17 mouse cellular contexts compared by ENCODE assay signal in genomic region chr7:140208153-140208552, GRCm38 (mm10). TPM values are rescaled to one million over a fixed set of nuclear protein-coding genes. Genes with fewer than 3 reads are reported as not detected.
A peak's percentile ranks its signal among the peaks of the same experiment; 100 is the strongest.
DNase-seq lines count a peak whose midpoint lies in the region; ATAC-seq lines count a peak whose summit lies in the region.
"Had no signal": no experiment of that assay in that cellular context is flagged by ENCODE, and none has a peak within 500 bp of the region (broad histone marks: within the 10 kb centered on the region; RNA-seq: fewer than 3 reads in every experiment).

No protein-coding gene starts in this region.

- H3K36me3 ChIP-seq in forebrain, embryonic 11.5 days (ENCODE audit: control insufficient read depth, insufficient read depth, low read length): no peaks in the 10 kb centered on the region
- no peaks in the 10 kb centered on the region for H3K36me3 ChIP-seq in forebrain, embryonic 12.5 days (replicated peaks)
- no peaks in the 10 kb centered on the region for H3K36me3 ChIP-seq in liver, embryonic 16.5 days (ENCODE audit: control insufficient read depth, insufficient read depth)
- no peaks in the 10 kb centered on the region for H3K36me3 ChIP-seq in forebrain, embryonic 10.5 days (replicated peaks)
- H3K36me3 ChIP-seq: kidney, embryonic 15.5 days; lung, embryonic 15.5 days; neural tube, embryonic 15.5 days had no signal

- ATAC-seq in forebrain, embryonic 11.5 days (replicated peaks; ENCODE audit: low FRiP score): no peak
- no peak for ATAC-seq in forebrain, embryonic 12.5 days (ENCODE audit: low FRiP score)
- ATAC-seq in liver, embryonic 16.5 days (ENCODE audit: low read depth): peak; percentile 81
- ATAC-seq: hindbrain, postnatal 0 days; midbrain, embryonic 16.5 days had no signal

- H3K9me3 ChIP-seq in forebrain, embryonic 11.5 days (ENCODE audit: control insufficient read depth, low read length): no peaks in the 10 kb centered on the region
- no peaks in the 10 kb centered on the region for H3K9me3 ChIP-seq in forebrain, embryonic 12.5 days
- no peaks in the 10 kb centered on the region for H3K9me3 ChIP-seq in liver, embryonic 16.5 days (replicated peaks; ENCODE audit: control insufficient read depth, low read length)
- no peaks in the 10 kb centered on the region for H3K9me3 ChIP-seq in forebrain, embryonic 10.5 days
- H3K9me3 ChIP-seq: kidney, embryonic 15.5 days; lung, embryonic 15.5 days; neural tube, embryonic 15.5 days had no signal

- H3K27ac ChIP-seq in forebrain, embryonic 11.5 days (ENCODE audit: low read depth, low read length): no peak overlapping the region
- no peak overlapping the region for H3K27ac ChIP-seq in forebrain, embryonic 12.5 days
- H3K27ac ChIP-seq in liver, embryonic 16.5 days (ENCODE audit: low read length): no peak overlapping the region
- no peak overlapping the region for H3K27ac ChIP-seq in forebrain, embryonic 10.5 days
- H3K27ac ChIP-seq: hindbrain, postnatal 0 days; kidney, embryonic 15.5 days; lung, embryonic 15.5 days; neural tube, embryonic 15.5 days had no signal

- H3K4me1 ChIP-seq in forebrain, embryonic 11.5 days (replicated peaks; ENCODE audit: control insufficient read depth, insufficient read depth, low read length): no peaks in the 10 kb centered on the region
- no peaks in the 10 kb centered on the region for H3K4me1 ChIP-seq in forebrain, embryonic 12.5 days
- H3K4me1 ChIP-seq in liver, embryonic 16.5 days (ENCODE audit: control insufficient read depth, low read depth, low read length): peaks cover 4% of the 10 kb centered on the region; the same call in 1 of the 2 replicates
- H3K4me1 ChIP-seq in forebrain, embryonic 10.5 days: no peaks in the 10 kb centered on the region
- H3K4me1 ChIP-seq: kidney, embryonic 15.5 days; lung, embryonic 15.5 days; neural tube, embryonic 15.5 days had no signal

- H3K9ac ChIP-seq in forebrain, embryonic 11.5 days (ENCODE audit: low read length): no peak overlapping the region
- H3K9ac ChIP-seq in forebrain, embryonic 12.5 days: no peak overlapping the region
- no peak overlapping the region for H3K9ac ChIP-seq in liver, embryonic 16.5 days (ENCODE audit: low read depth, low read length)
- H3K9ac ChIP-seq: kidney, embryonic 15.5 days; lung, embryonic 15.5 days; neural tube, embryonic 15.5 days had no signal

- WGBS in forebrain, embryonic 11.5 days: 76% methylated on average over 8 of the region's 8 CpGs
- WGBS in forebrain, embryonic 12.5 days: 82% methylated on average over 8 of the region's 8 CpGs
- 17% methylated on average over 8 of the region's 8 CpGs for WGBS in liver, embryonic 16.5 days (ENCODE audit: insufficient replicate concordance)
- 80% methylated on average over 8 of the region's 8 CpGs for WGBS in forebrain, embryonic 10.5 days

- no peak overlapping the region for H3K4me3 ChIP-seq in forebrain, embryonic 11.5 days (ENCODE audit: low read depth, low read length)
- H3K4me3 ChIP-seq in forebrain, embryonic 12.5 days (replicated peaks): no peak overlapping the region
- no peak overlapping the region for H3K4me3 ChIP-seq in liver, embryonic 16.5 days (ENCODE audit: low read depth, low read length)
- no peak overlapping the region for H3K4me3 ChIP-seq in forebrain, embryonic 10.5 days
- H3K4me3 ChIP-seq: kidney, embryonic 15.5 days; lung, embryonic 15.5 days; neural tube, embryonic 15.5 days had no signal

- DNase-seq in forebrain, embryonic 11.5 days (ENCODE audit: low spot score): peak; percentile 22
- peak; percentile 16 for DNase-seq in 416B (ENCODE audit: low read depth)
- peak; percentile 42 for DNase-seq in c-Kit-positive CD71-positive TER-119-positive erythroid progenitor cells, embryonic 14.5 days (ENCODE audit: low spot score)
- DNase-seq in kidney, postnatal 14 days: no peak
- no peak for DNase-seq in B cell, adult 2 months
- no peak for DNase-seq in forebrain, embryonic 10.5 days (ENCODE audit: extremely low spot score, low spot score)
- DNase-seq: cerebellum, postnatal 36 days; gastrocnemius, postnatal 36 days had no signal

- H3K4me2 ChIP-seq in forebrain, embryonic 11.5 days (ENCODE audit: low read depth, low read length, severe bottlenecking): no peak overlapping the region
- H3K4me2 ChIP-seq in forebrain, embryonic 12.5 days: no peak overlapping the region
- no peak overlapping the region for H3K4me2 ChIP-seq in liver, embryonic 16.5 days (ENCODE audit: low read depth, low read length)
- H3K4me2 ChIP-seq: kidney, embryonic 15.5 days; lung, embryonic 15.5 days; neural tube, embryonic 15.5 days had no signal

- H3K27me3 ChIP-seq in forebrain, embryonic 11.5 days (ENCODE audit: control insufficient read depth, insufficient read depth, low read length): no peaks in the 10 kb centered on the region
- H3K27me3 ChIP-seq in forebrain, embryonic 12.5 days: no peaks in the 10 kb centered on the region
- no peaks in the 10 kb centered on the region for H3K27me3 ChIP-seq in liver, embryonic 16.5 days (ENCODE audit: control insufficient read depth, insufficient read depth, low read depth, low read length)
- no peaks in the 10 kb centered on the region for H3K27me3 ChIP-seq in forebrain, embryonic 10.5 days (ENCODE audit: poor library complexity, severe bottlenecking)
- H3K27me3 ChIP-seq: kidney, embryonic 15.5 days; lung, embryonic 15.5 days; neural tube, embryonic 15.5 days had no signal

RNA-seq across cellular contexts. Expression of gene Olfr524, which starts 2.4 kb away (rescaled TPM):
- polyA plus RNA-seq in forebrain, embryonic 11.5 days (2014; fragmentation: Nextera tagmentation; extraction: Ambion mirVana): not detected in 2 replicates
- polyA plus RNA-seq in forebrain, embryonic 12.5 days (2016; fragmentation: Nextera tagmentation; extraction: Ambion mirVana): not detected in 2 replicates
- not detected in 2 replicates for polyA plus RNA-seq in liver, embryonic 16.5 days (2015; fragmentation: Nextera tagmentation; extraction: Ambion mirVana)
- polyA plus RNA-seq in forebrain, embryonic 10.5 days (2016; fragmentation: Nextera tagmentation; extraction: Ambion mirVana): not detected in 2 replicates
- polyA plus RNA-seq: hindbrain, postnatal 0 days; kidney, embryonic 15.5 days; midbrain, embryonic 16.5 days; neural tube, embryonic 15.5 days; stomach, embryonic 14.5 days had no signal

RNA-seq across cellular contexts. Expression of gene Cd163l1, which starts 9.9 kb away (rescaled TPM):
- 0.05 TPM in 1 of 2 replicates, not detected in the other for polyA plus RNA-seq in forebrain, embryonic 11.5 days (2014; fragmentation: Nextera tagmentation; extraction: Ambion mirVana)
- polyA plus RNA-seq in forebrain, embryonic 12.5 days (2016; fragmentation: Nextera tagmentation; extraction: Ambion mirVana): 0.11 TPM in 1 of 2 replicates, not detected in the other
- polyA plus RNA-seq in liver, embryonic 16.5 days (2015; fragmentation: Nextera tagmentation; extraction: Ambion mirVana): 0.05 and 0.06 TPM in 2 replicates
- not detected in 2 replicates for polyA plus RNA-seq in forebrain, embryonic 10.5 days (2016; fragmentation: Nextera tagmentation; extraction: Ambion mirVana)
- polyA plus RNA-seq: hindbrain, postnatal 0 days; kidney, embryonic 15.5 days; midbrain, embryonic 16.5 days; neural tube, embryonic 15.5 days had no signal

RNA-seq across cellular contexts. Expression of gene Olfr523, which starts 35.1 kb away (rescaled TPM):
- polyA plus RNA-seq in forebrain, embryonic 11.5 days (2014; fragmentation: Nextera tagmentation; extraction: Ambion mirVana): not detected in 2 replicates
- polyA plus RNA-seq in forebrain, embryonic 12.5 days (2016; fragmentation: Nextera tagmentation; extraction: Ambion mirVana): 0.05 TPM in 1 of 2 replicates, not detected in the other
- polyA plus RNA-seq in liver, embryonic 16.5 days (2015; fragmentation: Nextera tagmentation; extraction: Ambion mirVana): not detected in 2 replicates
- polyA plus RNA-seq in forebrain, embryonic 10.5 days (2016; fragmentation: Nextera tagmentation; extraction: Ambion mirVana): not detected in 2 replicates
- polyA plus RNA-seq: heart, embryonic 16.5 days; hindbrain, postnatal 0 days; kidney, embryonic 15.5 days; lung, embryonic 15.5 days; midbrain, embryonic 16.5 days; neural tube, embryonic 15.5 days; stomach, embryonic 14.5 days had no signal

RNA-seq across cellular contexts. Expression of gene 5830411N06Rik, which starts 38.9 kb away (rescaled TPM):
- not detected in 2 replicates for polyA plus RNA-seq in forebrain, embryonic 11.5 days (2014; fragmentation: Nextera tagmentation; extraction: Ambion mirVana)
- polyA plus RNA-seq in forebrain, embryonic 12.5 days (2016; fragmentation: Nextera tagmentation; extraction: Ambion mirVana): not detected in 2 replicates
- polyA plus RNA-seq in liver, embryonic 16.5 days (2015; fragmentation: Nextera tagmentation; extraction: Ambion mirVana): not detected in 2 replicates
- polyA plus RNA-seq in forebrain, embryonic 10.5 days (2016; fragmentation: Nextera tagmentation; extraction: Ambion mirVana): not detected in 2 replicates
- polyA plus RNA-seq: hindbrain, postnatal 0 days; kidney, embryonic 15.5 days; midbrain, embryonic 16.5 days; stomach, embryonic 14.5 days had no signal

RNA-seq across cellular contexts. Expression of gene Olfr522, which starts 43.6 kb away (rescaled TPM):
- polyA plus RNA-seq in forebrain, embryonic 11.5 days (2014; fragmentation: Nextera tagmentation; extraction: Ambion mirVana): not detected in 2 replicates
- not detected in 2 replicates for polyA plus RNA-seq in forebrain, embryonic 12.5 days (2016; fragmentation: Nextera tagmentation; extraction: Ambion mirVana)
- not detected in 2 replicates for polyA plus RNA-seq in liver, embryonic 16.5 days (2015; fragmentation: Nextera tagmentation; extraction: Ambion mirVana)
- not detected in 2 replicates for polyA plus RNA-seq in forebrain, embryonic 10.5 days (2016; fragmentation: Nextera tagmentation; extraction: Ambion mirVana)
- polyA plus RNA-seq: heart, embryonic 16.5 days; hindbrain, postnatal 0 days; kidney, embryonic 15.5 days; lung, embryonic 15.5 days; midbrain, embryonic 16.5 days; neural tube, embryonic 15.5 days; stomach, embryonic 14.5 days had no signal

Comparison
In these comparisons a context has a peak if more than half of its experiments do, and no peak if none do; other contexts are left out.
1. DNase-seq: peak in forebrain, embryonic 11.5 days (single experiment), 416B (single experiment) and c-Kit-positive CD71-positive TER-119-positive erythroid progenitor cells, embryonic 14.5 days (single experiment); none in kidney, postnatal 14 days (single experiment), B cell, adult 2 months (0 of 2) and forebrain, embryonic 10.5 days (single experiment).